Mouse (Mus musculus) ES-Bruce4 (cell line): ENCODE measurements around the gene Kin. TPM values are rescaled to one million over a fixed set of nuclear protein-coding genes. Genes with fewer than 3 reads are reported as not detected.

Experiments
- H3K27ac ChIP-seq: 2 replicates; pipeline ENCODE4 v1.5.1; 2012; ENCODE audit warnings: low read length, inconsistent platforms; ENCODE audit not compliant: insufficient read depth
- H3K27me3 ChIP-seq: 2 replicates; pipeline ENCODE4 v1.6.1; 2012; ENCODE audit warnings: mild to moderate bottlenecking, low read length, inconsistent platforms; ENCODE audit not compliant: control insufficient read depth, poor library complexity, insufficient read depth, severe bottlenecking
- H3K36me3 ChIP-seq: 2 replicates; pipeline ENCODE4 v1.6.1; 2012; ENCODE audit warnings: inconsistent platforms, mild to moderate bottlenecking, low read length, moderate library complexity; ENCODE audit not compliant: control insufficient read depth, poor library complexity, insufficient read depth, severe bottlenecking
- H3K4me1 ChIP-seq: one replicate; pipeline ENCODE4 v1.8.1; 2011; ENCODE audit warnings: low read length; ENCODE audit not compliant: control insufficient read depth, insufficient read depth
- H3K4me3 ChIP-seq: 2 replicates; pipeline ENCODE4 v1.5.1; 2011; ENCODE audit warnings: low read depth, mild to moderate bottlenecking, low read length
- H3K9ac ChIP-seq: 2 replicates; pipeline ENCODE4 v1.6.1; 2012; ENCODE audit warnings: low read depth, mild to moderate bottlenecking, inconsistent platforms; ENCODE audit not compliant: poor library complexity, severe bottlenecking
- H3K9me3 ChIP-seq: replicated peaks from 2 replicates; pipeline ENCODE4 v1.6.1; 2012; ENCODE audit warnings: mild to moderate bottlenecking, low read length, inconsistent platforms; ENCODE audit not compliant: control insufficient read depth, poor library complexity, insufficient read depth, severe bottlenecking
- CTCF ChIP-seq: IDR thresholded peaks from one replicate; pipeline ENCODE4 v1.8.1; 2011; ENCODE audit warnings: low read depth, low read length
- EP300 ChIP-seq: IDR thresholded peaks from 2 replicates; pipeline ENCODE4 v1.6.1; 2011; ENCODE audit warnings: low read depth, low read length; ENCODE audit not compliant: insufficient read depth
- POLR2A ChIP-seq: IDR thresholded peaks from one replicate; pipeline ENCODE4 v1.8.1; 2011; ENCODE audit warnings: low read length; ENCODE audit not compliant: insufficient read depth
- polyA plus RNA-seq: library from polyadenylated mRNA; stranded (reverse); fragments of >200 nt; gene quantifications from 2 replicates; pipeline ENCODE4 v1.2.4, GENCODE M21; 2011; ENCODE audit warnings: low read depth; ENCODE audit not compliant: missing spikeins, insufficient read depth, insufficient read length

Kin gene
- polyA plus RNA-seq, 1 experiment, result 29.6 TPM

- H3K27ac ChIP-seq, result no peak overlapping the region
- no peak overlapping the region for H3K9ac ChIP-seq
- H3K4me3 ChIP-seq, result no peak overlapping the region
- H3K9me3 ChIP-seq, result no peaks in the 10 kb centered on the region
- H3K27me3 ChIP-seq, result no peaks in the 10 kb centered on the region
- H3K36me3 ChIP-seq, result no peaks in the 10 kb centered on the region
- H3K4me1 ChIP-seq, result no peaks in the 10 kb centered on the region
- no peak for TF ChIP-seq POLR2A
- TF ChIP-seq CTCF, result no peak
- TF ChIP-seq EP300, result no peak
These were observed 51.7 kb downstream of the Kin start for GRCm38 (mm10) chr2:10132128-10132527.

- H3K4me1 ChIP-seq, result no peaks in the 10 kb centered on the region
- no peak overlapping the region for H3K4me3 ChIP-seq
- no peak overlapping the region for H3K27ac ChIP-seq
- H3K9ac ChIP-seq, result no peak overlapping the region
- TF ChIP-seq POLR2A (no peak), CTCF (no peak), EP300 (no peak)
- H3K27me3 ChIP-seq, result no peaks in the 10 kb centered on the region
- no peaks in the 10 kb centered on the region for H3K36me3 ChIP-seq
- no peaks in the 10 kb centered on the region for H3K9me3 ChIP-seq
These were observed 53.5 kb downstream of the Kin start for GRCm38 (mm10) chr2:10133941-10134340.

GRCm38 (mm10) chr2:10137320-10137719 is 56.9 kb downstream of the Kin start:
- H3K27ac ChIP-seq, result no peak overlapping the region
- TF ChIP-seq CTCF (no peak), EP300 (no peak), POLR2A (no peak)
- H3K4me3 ChIP-seq, result no peak overlapping the region
- H3K4me1 ChIP-seq, result no peaks in the 10 kb centered on the region
- no peak overlapping the region for H3K9ac ChIP-seq
- H3K9me3 ChIP-seq, result no peaks in the 10 kb centered on the region
- no peaks in the 10 kb centered on the region for H3K27me3 ChIP-seq
- no peaks in the 10 kb centered on the region for H3K36me3 ChIP-seq

GRCm38 (mm10) chr2:10140456-10140855 is 60.1 kb downstream of the Kin start:
- Histone ChIP-seq H3K4me3 (no peak overlapping the region), H3K9me3 (no peaks in the 10 kb centered on the region), H3K9ac (no peak overlapping the region), H3K4me1 (no peaks in the 10 kb centered on the region), H3K27me3 (no peaks in the 10 kb centered on the region), H3K27ac (no peak overlapping the region), H3K36me3 (no peaks in the 10 kb centered on the region)
- TF ChIP-seq CTCF, result no peak

Other genes starting within 250 kb of the Kin start
- gene 4930412O13Rik, start 199.3 kb upstream of the Kin start, polyA plus RNA-seq, result not detected in 2 replicates
- gene 9230102O04Rik, start 191.1 kb upstream of the Kin start, polyA plus RNA-seq, result not detected in 2 replicates
- 5.5 and 6.1 TPM in 2 replicates for gene Gata3, start 190.6 kb upstream of the Kin start, polyA plus RNA-seq
- gene Taf3, start 32.0 kb upstream of the Kin start, polyA plus RNA-seq, result 15.1 and 15.5 TPM in 2 replicates
- gene Atp5c1, start 83 bp upstream of the Kin start, polyA plus RNA-seq, result 435 and 452 TPM in 2 replicates
- not detected in 2 replicates for gene Itih2, start 50.8 kb downstream of the Kin start, polyA plus RNA-seq
- gene Itih5, start 73.0 kb downstream of the Kin start, polyA plus RNA-seq, result 0.72 and 0.90 TPM in 2 replicates